Mouse (Mus musculus) olfactory bulb, adult 2 months (tissue): ENCODE measurements at regions not wholly inside any gene's neighbourhood (a gene's known extent, or its start where the extent isn't known, plus 50 kb on each side); places are given as distances from the start of the nearest gene placed in this dataset.

ENCODE experiments used
- CTCF ChIP-seq: fragments of 200-500 bp; IDR thresholded peaks from 2 replicates; pipeline ENCODE4 v1.5.1; 2012; ENCODE audit warnings: low read depth, mild to moderate bottlenecking, low read length, moderate library complexity; ENCODE audit not compliant: insufficient read depth
- POLR2A ChIP-seq: fragments of 200-500 bp; IDR thresholded peaks from 2 replicates; pipeline ENCODE4 v1.6.1; 2012; ENCODE audit warnings: mild to moderate bottlenecking, low read depth, low read length, moderate library complexity; ENCODE audit not compliant: insufficient read depth

DNA sequence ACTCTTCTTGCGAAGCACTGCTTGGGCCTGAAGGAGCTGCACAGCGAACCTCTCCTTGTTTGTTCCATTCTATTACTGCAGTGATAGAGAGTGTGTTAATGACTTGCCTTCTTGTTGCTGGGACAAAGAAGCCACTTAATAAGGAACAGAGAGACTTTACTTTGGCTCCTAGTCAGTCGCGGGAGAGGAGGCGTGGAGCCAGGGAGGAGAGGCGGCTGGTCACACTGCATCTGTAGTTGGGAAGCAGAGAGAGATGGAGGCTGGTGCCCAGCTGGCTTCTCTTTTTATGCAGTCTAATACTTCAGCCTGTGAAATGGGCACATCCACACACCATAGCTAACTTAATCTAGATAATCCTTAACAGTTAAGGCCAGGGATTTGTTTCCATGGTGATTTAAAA lies 159.4 kb upstream of the Kcnab2 start:
- TF ChIP-seq POLR2A (no peak), CTCF (no peak)
